Mouse (Mus musculus) lung, embryonic 14.5 days (tissue): ENCODE results near the gene Btbd7. TPM values are rescaled to one million over a fixed set of nuclear protein-coding genes. Genes with fewer than 3 reads are reported as not detected.
A peak's percentile ranks its signal among the peaks of the same experiment; 100 is the strongest.

ENCODE experiments used
- ATAC-seq: fragments of 200-750 bp; cut with Nextera tagmentation; 2 replicates; pipeline ENCODE4 v1.8.0; 2017; ENCODE audit warnings: mild to moderate bottlenecking, moderate TSS enrichment, moderate library complexity; ENCODE audit not compliant: insufficient read depth
- DNase-seq: peaks from one replicate; pipeline ENCODE4 v3.0.0-alpha.2; 2015
- H3K27ac ChIP-seq: fragments of 300-500 bp; sonication (generic); 2 replicates; pipeline ENCODE4 v1.5.1; 2014; ENCODE audit warnings: low read depth, mild to moderate bottlenecking, moderate library complexity
- H3K27me3 ChIP-seq: fragments of 300-500 bp; sonication (generic); 2 replicates; pipeline ENCODE4 v1.6.1; 2014; ENCODE audit warnings: low read length, control low read depth; ENCODE audit not compliant: insufficient read depth
- H3K36me3 ChIP-seq: fragments of 300-500 bp; sonication (generic); 2 replicates; pipeline ENCODE4 v1.6.1; 2014; ENCODE audit warnings: control low read depth; ENCODE audit not compliant: insufficient read depth
- H3K4me1 ChIP-seq: fragments of 300-500 bp; sonication (generic); 2 replicates; pipeline ENCODE4 v1.6.1; 2014; ENCODE audit warnings: antibody characterized with exemption, control low read depth; ENCODE audit not compliant: insufficient read depth
- H3K4me2 ChIP-seq: fragments of 300-500 bp; sonication (generic); 2 replicates; pipeline ENCODE4 v1.6.1; 2014; ENCODE audit warnings: mild to moderate bottlenecking
- H3K4me3 ChIP-seq: fragments of 300-500 bp; sonication (generic); 2 replicates; pipeline ENCODE4 v1.5.1; 2014; ENCODE audit warnings: low read depth, low read length
- H3K9ac ChIP-seq: fragments of 300-500 bp; sonication (generic); 2 replicates; pipeline ENCODE4 v1.6.1; 2014
- H3K9me3 ChIP-seq: fragments of 300-500 bp; sonication (generic); 2 replicates; pipeline ENCODE4 v1.6.1; 2016; ENCODE audit warnings: low read depth, low read length, control low read depth
- CTCF ChIP-seq: IDR thresholded peaks from 2 replicates; pipeline ENCODE4 v1.5.1; 2016; ENCODE audit warnings: antibody characterized with exemption, low read depth
- WGBS: fragments of 180-500 bp; shearing (Covaris S2); extraction: QIAGEN DNeasy Blood & Tissue Kit; methylation state at CpG from one replicate; pipeline ENCODE4 v1.1.7; 2014; 5-methylcytosine and 5-hydroxymethylcytosine counted together
- polyA plus RNA-seq: library from polyadenylated mRNA; unstranded; fragments of >200 nt; fragmentation: Nextera tagmentation; extraction: Ambion mirVana; gene quantifications from 2 replicates; pipeline ENCODE4 v1.2.1, GENCODE M21; 2014

Btbd7 gene
- polyA plus RNA-seq, 1 experiment from 2014 or later = 22.9 TPM

DNA sequence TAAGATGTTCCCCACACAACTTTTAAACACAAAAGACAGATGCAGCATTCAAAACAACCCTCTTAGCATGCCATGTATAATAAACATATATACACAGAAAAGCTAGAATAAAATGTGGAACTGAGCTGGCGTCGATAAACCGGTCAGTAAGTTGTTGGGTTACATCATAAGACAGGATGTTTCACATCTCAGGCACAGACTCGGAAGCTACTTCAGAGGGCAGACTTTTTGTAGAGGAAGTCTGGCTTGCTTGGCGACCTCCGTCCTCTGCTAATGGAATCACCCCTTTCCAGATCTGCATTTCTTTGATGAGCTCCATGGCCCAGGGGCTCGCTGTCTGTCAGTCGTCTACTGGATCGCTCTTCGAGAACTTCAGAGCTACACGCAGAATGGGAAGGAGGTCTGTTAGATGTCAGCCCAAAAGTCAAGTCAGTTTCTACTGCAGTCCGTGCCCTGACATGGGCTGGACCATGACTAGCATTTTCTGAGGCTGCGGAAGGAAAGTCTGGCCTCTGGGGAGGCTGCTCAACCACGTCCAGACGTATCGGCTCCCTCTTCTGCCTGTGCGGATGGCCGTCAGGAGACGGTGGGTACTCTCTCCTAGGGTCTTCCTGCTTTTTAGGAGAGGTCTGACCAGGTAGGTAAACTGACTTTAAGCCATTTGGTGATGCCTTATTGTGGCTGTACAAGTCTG is 93.2 kb downstream of the Btbd7 start:
- no peak for DNase-seq
- TF ChIP-seq CTCF = no peak
- Histone ChIP-seq H3K4me2 (no peak overlapping the region), H3K9me3 (no peaks in the 10 kb centered on the region), H3K36me3 (peaks cover 62% of the 10 kb centered on the region), H3K4me3 (no peak overlapping the region), H3K4me1 (no peaks in the 10 kb centered on the region), H3K27me3 (no peaks in the 10 kb centered on the region), H3K9ac (no peak overlapping the region), H3K27ac (no peak overlapping the region)
- ATAC-seq = no peak
- WGBS = 88% methylated on average over 19 of the region's 19 CpGs

DNA sequence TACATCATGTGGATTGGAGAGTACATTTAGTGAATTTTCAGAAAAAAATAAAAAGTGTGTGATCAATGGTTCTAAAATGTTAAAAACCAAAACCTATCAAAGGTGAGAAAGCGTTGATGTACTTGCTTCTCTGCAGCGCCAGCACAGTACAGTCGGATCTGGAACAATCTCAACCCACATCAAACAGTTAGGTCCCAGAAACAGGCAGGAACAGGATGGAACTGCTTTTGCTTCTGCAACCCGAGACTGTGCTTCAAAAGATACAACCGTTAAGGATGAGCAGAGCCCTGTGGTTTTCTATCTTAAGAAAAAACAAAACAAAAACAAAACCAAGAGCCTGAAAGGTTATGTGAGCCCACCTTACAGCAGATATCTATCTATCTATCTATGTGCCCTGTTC is 95.4 kb downstream of the Btbd7 start:
- DNase-seq (no peak), ATAC-seq (no peak)
- H3K9me3 ChIP-seq = no peaks in the 10 kb centered on the region
- no peak for TF ChIP-seq CTCF
- 91% methylated on average over 5 of the region's 5 CpGs for WGBS
- H3K27me3 ChIP-seq = no peaks in the 10 kb centered on the region
- H3K4me3 ChIP-seq = no peak overlapping the region
- H3K27ac ChIP-seq = no peak overlapping the region
- no peak overlapping the region for H3K4me2 ChIP-seq
- H3K9ac ChIP-seq = no peak overlapping the region
- H3K4me1 ChIP-seq = no peaks in the 10 kb centered on the region
- peaks cover 46% of the 10 kb centered on the region for H3K36me3 ChIP-seq

DNA sequence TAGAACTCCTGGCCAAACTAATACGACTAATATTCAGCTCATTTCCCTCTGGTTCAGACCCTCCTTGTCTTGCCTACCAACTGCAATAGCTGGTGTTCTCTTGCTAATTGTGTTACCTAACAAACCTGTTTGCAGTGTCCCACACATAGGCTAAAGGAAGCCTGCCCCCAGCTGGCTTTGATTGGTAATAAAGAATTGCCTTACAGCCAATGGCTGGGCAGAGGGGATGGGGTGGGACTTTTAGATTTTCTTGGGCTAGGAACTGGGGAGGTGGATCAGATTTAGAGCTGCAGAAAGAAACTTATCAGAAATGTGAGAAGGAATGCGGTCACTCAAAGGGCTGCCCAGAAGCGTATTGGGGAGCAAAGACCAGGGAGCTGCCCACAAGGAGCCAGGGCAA is 98.8 kb downstream of the Btbd7 start:
- ATAC-seq = peak; percentile 57; the same call in 1 of the 2 replicates
- Histone ChIP-seq H3K27me3 (no peaks in the 10 kb centered on the region), H3K9me3 (no peaks in the 10 kb centered on the region), H3K9ac (no peak overlapping the region), H3K36me3 (peaks cover 45% of the 10 kb centered on the region), H3K27ac (no peak overlapping the region), H3K4me2 (no peak overlapping the region), H3K4me1 (no peaks in the 10 kb centered on the region), H3K4me3 (no peak overlapping the region)
- TF ChIP-seq CTCF = peak; percentile 31
- peak; percentile 44 for DNase-seq
- 45% methylated on average over 3 of the region's 3 CpGs for WGBS

DNA sequence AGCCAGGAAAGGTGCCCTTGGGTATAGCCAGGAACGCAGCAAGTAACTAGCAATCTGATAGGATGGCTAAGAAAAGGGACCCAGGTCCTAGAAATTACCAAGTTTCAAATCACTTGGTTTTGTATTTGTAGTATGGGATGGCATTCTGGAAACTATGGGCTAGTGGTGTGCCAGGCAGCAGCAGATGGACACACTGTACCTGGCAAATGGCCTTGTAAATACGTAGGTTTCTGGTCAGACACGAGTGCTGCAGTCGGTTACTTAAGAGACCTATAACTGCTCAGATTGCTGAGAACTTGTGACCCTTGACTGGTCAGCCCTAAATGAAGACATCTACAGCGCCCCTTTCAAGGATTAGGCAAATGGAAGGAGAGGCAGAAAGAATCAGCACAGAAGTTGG is 100.1 kb downstream of the Btbd7 start:
- 83% methylated on average over 5 of the region's 5 CpGs for WGBS
- H3K4me1 ChIP-seq = no peaks in the 10 kb centered on the region
- no peak for TF ChIP-seq CTCF
- H3K4me2 ChIP-seq = no peak overlapping the region
- H3K9ac ChIP-seq = no peak overlapping the region
- no peak for ATAC-seq
- no peaks in the 10 kb centered on the region for H3K9me3 ChIP-seq
- peaks cover 47% of the 10 kb centered on the region for H3K36me3 ChIP-seq
- no peak overlapping the region for H3K4me3 ChIP-seq
- no peaks in the 10 kb centered on the region for H3K27me3 ChIP-seq
- H3K27ac ChIP-seq = no peak overlapping the region
- DNase-seq = no peak

DNA sequence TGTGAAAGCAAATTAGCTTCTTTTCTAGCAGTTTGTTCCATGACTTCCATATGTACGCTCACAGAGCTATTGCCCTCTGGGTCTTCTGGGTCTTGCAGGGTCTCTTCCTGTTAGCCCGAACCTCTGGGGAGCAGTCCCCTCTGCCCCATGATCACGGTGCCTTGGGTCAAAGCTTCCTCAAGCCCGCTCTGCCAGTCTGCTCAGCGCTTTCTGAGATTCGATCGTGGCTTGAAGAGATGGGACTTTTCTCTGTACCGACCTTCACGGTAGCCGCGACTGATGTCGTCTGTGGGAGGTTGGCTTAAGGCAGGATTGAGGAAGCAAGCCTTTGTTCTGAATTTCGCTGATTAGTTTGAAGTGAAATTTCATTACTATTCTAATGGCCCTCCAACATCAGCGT is 102.2 kb downstream of the Btbd7 start:
- no peaks in the 10 kb centered on the region for H3K4me1 ChIP-seq
- no peak overlapping the region for H3K4me2 ChIP-seq
- H3K9ac ChIP-seq = no peak overlapping the region
- no peak for TF ChIP-seq CTCF
- H3K4me3 ChIP-seq = no peak overlapping the region
- H3K36me3 ChIP-seq = peaks cover 61% of the 10 kb centered on the region
- DNase-seq (no peak), ATAC-seq (no peak)
- 90% methylated on average over 14 of the region's 14 CpGs for WGBS
- H3K9me3 ChIP-seq = no peaks in the 10 kb centered on the region
- H3K27me3 ChIP-seq = no peaks in the 10 kb centered on the region
- no peak overlapping the region for H3K27ac ChIP-seq

DNA sequence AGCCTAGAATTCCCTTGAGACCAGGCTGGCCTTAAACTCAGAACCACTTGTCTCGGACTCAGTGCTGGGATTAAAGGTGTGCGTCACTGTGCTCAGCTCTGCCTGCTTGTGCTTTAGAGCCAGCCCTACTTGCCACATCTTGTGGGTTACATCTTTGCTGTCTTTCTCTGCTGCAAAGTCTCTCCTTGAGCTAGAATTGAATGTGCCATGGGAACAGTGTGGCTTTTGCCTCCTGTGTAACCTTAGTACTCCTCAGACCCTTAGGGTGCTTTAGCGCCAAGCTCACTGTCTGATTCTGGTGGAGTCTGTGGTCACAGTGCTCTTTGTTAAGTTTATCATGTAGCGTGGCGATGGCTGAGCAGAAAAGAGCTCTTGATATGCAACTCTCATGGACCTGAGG is 105.6 kb downstream of the Btbd7 start:
- Histone ChIP-seq H3K4me1 (no peaks in the 10 kb centered on the region), H3K9ac (no peak overlapping the region), H3K9me3 (no peaks in the 10 kb centered on the region), H3K4me3 (no peak overlapping the region), H3K27me3 (no peaks in the 10 kb centered on the region), H3K27ac (no peak overlapping the region), H3K4me2 (no peak overlapping the region), H3K36me3 (peaks cover 89% of the 10 kb centered on the region)
- no peak for TF ChIP-seq CTCF
- 92% methylated on average over 5 of the region's 5 CpGs for WGBS
- no peak for DNase-seq
- no peak for ATAC-seq

DNA sequence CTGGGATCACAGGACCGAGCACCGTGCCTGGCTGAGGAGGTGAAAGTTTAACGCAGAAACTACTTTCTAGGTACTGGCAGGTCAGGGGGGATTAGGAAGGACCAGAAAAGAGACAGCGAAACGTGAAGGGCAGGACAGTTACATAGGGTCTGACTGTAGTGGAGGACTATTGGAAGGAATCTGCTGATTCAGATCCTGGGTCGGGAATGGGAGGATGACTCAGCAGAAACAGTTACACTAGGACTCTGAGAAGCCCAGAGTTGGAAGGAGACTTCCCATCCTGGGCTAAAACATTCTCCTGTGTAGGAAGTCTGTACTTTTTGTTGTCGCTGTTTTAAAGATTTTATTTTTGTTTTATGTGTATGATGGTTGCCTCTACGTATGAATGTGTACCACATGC is 106.7 kb downstream of the Btbd7 start:
- no peak for DNase-seq
- no peaks in the 10 kb centered on the region for H3K4me1 ChIP-seq
- ATAC-seq = no peak
- H3K4me3 ChIP-seq = no peak overlapping the region
- TF ChIP-seq CTCF = no peak
- H3K4me2 ChIP-seq = no peak overlapping the region
- no peaks in the 10 kb centered on the region for H3K9me3 ChIP-seq
- 94% methylated on average over 8 of the region's 8 CpGs for WGBS
- H3K9ac ChIP-seq = no peak overlapping the region
- H3K27ac ChIP-seq = no peak overlapping the region
- H3K36me3 ChIP-seq = peaks cover 93% of the 10 kb centered on the region
- no peaks in the 10 kb centered on the region for H3K27me3 ChIP-seq

DNA sequence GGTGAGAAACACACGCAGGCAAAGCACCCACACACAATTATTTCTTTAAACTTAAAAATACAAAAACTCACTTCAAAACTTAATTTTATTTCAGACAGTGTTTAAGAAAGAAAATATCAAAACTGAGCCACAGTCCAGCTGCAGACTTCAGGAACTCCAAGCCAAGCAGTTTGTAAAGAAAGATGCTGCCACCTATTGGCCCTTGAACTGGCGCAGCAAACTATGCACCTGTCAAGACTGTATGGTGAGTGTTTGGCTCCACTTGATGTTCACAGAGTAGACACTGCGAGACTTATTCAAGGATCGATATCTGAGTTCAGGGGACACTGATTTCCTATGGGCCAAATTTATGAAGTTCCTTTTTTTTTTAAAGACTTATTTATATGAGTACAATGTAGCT is 109.3 kb downstream of the Btbd7 start:
- no peak overlapping the region for H3K4me2 ChIP-seq
- H3K27me3 ChIP-seq = no peaks in the 10 kb centered on the region
- H3K36me3 ChIP-seq = peaks cover 92% of the 10 kb centered on the region
- H3K9me3 ChIP-seq = no peaks in the 10 kb centered on the region
- H3K4me1 ChIP-seq = no peaks in the 10 kb centered on the region
- ATAC-seq (no peak), DNase-seq (peak; percentile 16)
- H3K27ac ChIP-seq = no peak overlapping the region
- 90% methylated on average over 4 of the region's 4 CpGs for WGBS
- no peak overlapping the region for H3K9ac ChIP-seq
- no peak overlapping the region for H3K4me3 ChIP-seq
- no peak for TF ChIP-seq CTCF
